Mouse (Mus musculus): Measurements from ENCODE around the gene Ulk4. TPM values are rescaled to one million over a fixed set of nuclear protein-coding genes. Genes with fewer than 3 reads are reported as not detected.
"Not testable (repeated sequence)": the region's sequence is repeated elsewhere in the genome, so short reads cannot be mapped to it uniquely, and the experiment has no call there.

The Ulk4 gene
- polyA plus RNA-seq, 1 experiment: 5.9 TPM

DNA sequence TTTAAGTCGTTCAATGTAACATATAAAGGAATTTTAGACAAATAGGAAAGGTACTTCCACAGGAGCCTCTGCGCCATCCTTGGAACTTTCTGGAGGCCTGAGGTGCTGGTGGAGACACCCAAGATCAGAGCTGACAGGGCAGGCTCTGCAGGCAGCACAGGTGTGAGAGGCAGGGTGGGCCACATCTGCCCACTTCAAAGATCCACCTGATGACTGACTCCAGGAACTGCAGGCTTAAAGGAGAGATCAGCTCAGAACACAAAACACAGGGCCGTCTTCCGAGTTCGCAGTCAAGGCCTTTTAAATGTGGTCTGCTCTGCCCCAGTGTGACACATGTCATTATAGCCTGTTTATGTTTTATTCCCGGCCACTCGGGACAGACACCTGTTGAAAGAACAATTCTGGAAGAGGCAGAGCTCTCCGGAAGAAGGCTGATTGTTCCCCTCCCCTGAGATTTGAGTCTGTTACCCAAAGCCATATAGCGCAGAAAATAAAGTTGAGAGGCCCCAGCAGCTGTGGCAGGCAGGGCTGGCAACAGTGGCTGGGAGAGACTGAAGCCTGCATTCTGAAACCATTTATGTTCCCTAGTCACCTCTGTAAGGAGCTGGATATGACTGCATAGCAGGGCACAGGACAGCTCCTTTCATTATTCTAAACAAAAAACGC, 205.4 kb downstream of the Ulk4 start:
- no peak for DNase-seq (ENCODE audit: extremely low spot score in 1 of 2, low spot score in 1 of 2)

DNA sequence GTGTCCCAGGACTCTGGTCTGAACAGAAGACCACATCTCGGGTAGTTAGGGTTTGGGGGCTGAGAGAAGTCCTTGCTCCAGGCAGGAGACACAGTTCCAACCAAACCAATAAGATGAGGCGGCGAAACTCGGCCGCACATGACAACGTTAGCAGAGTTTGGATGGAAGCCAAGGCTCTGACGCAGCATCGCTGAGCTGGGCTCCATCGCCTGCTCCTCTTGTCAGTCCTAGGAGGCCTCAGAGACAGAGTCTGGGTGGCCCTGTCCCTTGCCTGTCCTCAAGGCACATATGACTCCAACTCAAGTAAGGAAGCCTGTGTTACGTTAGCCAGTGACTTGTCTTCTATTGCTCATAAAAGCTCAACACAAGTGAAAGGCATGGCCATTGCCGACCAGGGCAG, 205.9 kb downstream of the Ulk4 start:
- DNase-seq (ENCODE audit: extremely low spot score in 1 of 2, low spot score in 1 of 2): no peak

DNA sequence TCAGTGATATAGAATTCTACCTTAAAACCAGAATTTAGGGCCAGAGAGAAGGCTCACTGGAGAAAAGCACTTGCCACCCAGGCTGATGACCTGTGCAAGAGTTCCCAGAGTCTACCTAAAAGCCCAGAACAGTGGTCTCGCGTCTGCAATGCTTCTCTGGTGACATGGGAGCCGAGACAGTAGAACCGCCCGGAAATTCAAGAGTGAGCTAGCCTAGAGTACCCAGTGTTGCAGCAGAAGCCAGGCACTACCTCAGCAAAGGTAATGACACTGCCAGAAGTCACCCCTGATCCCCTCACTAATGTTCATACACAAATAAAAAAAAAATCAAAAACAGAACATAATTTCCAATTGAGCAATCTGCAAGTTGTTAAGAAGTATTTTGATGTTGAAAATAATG, 208.9 kb downstream of the Ulk4 start:
- no peak for DNase-seq (ENCODE audit: extremely low spot score in 1 of 2, low spot score in 1 of 2)

DNA sequence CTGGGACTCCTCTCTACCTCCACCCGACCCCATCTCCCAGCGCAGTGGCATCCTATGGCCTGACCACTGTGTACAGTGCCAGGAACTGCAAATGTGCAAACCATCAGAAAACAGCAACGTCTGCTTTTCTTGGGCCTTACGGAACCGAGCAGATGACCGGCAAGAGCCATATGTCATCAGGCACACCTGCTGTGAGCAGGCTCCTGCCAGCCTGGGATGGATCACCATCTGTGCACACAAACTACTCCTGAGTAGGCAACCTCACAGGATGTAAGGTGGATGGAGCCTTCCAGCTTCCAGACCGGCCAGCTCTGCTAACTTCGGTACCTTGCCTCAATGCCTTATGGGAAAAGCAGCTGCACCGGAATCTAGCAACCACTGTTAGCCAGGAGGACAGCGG, 210.0 kb downstream of the Ulk4 start:
- DNase-seq (ENCODE audit: extremely low spot score in 1 of 2, low spot score in 1 of 2): no peak

DNA sequence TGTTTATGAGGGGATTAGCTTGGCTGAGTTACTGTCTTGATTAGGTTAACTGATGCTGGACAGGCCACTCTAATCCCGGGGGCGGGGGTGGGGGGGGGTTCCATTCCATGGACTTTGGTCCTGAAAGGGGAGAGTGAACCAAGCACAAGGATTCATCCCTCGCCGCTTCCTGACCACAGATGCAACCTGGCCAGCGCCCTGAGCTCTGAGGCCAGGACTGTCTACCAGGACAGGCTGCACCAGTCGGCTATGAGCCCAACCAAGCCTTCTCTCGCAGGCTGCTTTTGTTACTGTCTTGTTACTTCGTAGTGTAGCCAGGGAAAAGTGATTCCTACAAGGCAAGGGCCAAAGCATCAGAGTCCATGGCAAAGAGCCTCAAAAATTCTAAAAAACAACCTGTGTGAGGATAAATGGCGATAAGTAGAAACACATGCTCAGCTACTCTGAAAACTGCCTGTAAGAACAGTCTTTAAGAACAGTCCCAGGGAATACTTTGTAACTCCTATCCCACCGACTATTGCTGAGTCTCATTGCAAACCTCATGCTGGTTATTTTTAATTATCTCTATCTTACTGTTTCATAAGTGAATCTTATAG, 211.5 kb downstream of the Ulk4 start:
- DNase-seq (ENCODE audit: extremely low spot score in 1 of 2, low spot score in 1 of 2): no peak

DNA sequence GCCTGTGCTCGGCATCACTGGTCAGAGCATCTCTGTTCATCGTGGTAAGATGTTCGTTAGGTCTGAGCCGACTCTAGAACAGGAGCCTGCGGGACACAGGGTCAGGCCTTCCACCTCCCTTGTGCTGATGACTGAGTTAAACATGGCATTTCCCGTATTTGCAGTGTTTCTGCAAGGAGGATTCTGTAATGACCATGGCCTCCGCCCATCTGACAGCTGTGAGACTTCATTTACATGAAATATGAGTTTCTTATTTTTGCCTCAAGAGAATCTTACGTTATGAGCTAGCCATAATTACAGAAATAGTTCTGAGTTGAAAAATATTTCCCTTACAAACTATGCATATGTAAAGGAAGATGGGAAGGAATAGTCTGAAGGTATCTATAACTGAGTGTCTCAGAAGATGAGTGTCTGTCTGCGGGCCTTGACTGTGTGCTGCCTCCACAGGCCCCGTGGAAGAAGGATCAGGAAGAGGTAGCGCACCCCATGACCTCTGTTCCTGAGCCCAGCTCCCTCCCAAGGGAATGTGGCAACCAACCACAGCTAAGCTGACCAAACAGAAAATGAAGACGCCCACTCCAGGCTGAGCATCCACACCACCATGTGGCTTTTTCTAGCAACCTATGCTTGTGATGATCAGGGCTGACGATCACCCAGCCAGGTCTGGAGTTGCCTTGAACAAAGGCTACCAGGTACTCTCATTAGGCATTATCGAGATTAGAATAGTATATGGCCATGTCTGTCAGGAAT, 212.2 kb downstream of the Ulk4 start:
- no peak for DNase-seq (ENCODE audit: extremely low spot score in 1 of 2, low spot score in 1 of 2)

DNA sequence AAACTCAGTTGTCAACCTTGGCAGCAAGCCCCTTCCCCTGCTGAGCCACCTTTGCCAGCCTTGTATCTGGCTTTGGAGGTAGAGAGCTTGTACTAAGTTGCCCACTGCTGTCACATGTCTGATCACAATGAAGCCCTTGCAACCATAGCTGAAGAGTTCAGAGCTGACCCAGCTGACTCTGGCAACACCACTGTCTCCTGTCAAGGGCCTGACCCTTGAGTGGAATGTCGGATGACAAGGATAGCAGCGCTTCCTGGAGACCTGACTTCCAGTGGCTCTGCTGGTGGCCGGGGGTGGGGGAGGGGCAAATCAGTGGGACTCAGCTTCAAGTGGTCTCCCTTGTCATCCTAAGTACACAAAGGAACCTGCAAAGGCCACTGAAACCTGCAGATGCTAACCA, 214.3 kb downstream of the Ulk4 start:
- no peak for DNase-seq (ENCODE audit: extremely low spot score in 1 of 2, low spot score in 1 of 2)

DNA sequence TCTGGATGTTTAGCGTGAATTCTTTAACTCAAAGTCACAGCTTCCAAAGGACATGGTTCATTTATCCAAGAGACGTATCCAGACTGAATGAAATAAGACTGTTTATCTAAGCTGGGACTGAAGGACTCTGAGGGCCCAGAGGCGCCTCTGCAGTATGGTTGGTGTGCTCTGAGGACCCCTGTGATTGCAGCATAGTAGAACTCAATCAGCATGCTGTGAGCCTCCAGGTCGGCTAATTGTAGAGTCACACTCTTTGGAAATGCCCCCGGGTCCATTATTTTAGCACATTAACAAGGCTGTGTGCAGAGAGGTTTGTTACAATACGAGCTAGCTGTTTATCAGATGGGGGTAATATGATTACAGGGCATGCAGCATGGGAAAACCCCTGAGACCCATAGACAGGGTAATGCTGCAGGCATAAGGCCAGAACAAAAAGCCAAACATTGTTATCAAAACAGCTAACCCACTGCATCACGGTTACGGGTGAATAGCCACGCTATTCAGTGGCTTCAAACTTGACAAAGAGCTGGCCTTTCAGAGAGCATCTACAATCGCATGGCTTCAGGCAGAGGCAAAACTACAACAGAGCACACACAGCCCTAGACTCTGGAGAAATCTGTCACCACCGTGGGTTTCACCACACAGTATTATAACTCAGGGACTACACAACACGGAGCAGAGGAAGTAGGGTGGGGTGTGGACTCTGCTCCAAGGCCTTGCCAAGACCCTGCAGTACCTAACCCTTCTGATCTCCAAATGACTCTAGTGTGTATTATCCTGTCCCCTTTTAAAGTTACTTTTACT, 215.0 kb downstream of the Ulk4 start:
- no peak for DNase-seq (ENCODE audit: extremely low spot score in 1 of 2, low spot score in 1 of 2)

DNA sequence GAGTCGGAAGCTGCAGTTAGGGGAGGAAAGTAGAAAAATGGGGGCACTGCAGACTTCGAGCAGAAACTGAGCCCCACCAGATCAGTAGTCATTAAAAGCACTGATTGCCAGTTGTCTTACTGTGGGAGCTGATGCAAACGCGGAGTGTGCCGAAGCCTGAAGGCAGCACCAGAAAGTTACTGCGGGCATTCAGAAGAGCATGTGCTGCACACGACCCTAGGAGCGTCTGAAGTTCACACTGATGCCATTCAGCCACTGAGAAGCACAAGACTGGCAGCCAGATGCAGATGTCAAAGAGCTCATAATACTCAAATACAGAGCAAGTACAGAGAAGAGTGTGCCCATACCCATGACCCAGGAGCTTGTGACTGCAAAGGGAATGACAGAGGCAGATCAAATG, 216.7 kb downstream of the Ulk4 start:
- DNase-seq (ENCODE audit: extremely low spot score in 1 of 2, low spot score in 1 of 2): no peak

DNA sequence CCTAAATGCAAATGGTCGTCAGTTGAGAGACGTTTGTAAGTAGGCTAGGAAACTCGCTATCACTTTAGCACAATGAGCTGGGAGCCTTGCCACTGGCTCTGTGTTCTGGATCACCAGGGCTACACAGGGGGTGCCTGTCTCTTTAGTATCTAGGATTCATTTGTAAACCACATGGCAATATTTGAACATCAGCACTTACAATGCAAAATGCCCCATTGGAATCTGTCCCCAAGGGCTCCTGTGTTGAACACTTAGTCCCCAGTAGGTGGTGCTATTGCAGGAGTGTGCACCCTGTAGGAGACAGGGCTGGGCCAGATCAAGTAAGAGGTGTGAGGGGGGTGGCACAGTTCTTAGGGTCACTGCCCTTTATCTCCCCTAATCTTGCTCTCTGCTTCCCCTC, 217.7 kb downstream of the Ulk4 start:
- DNase-seq (ENCODE audit: extremely low spot score in 1 of 2, low spot score in 1 of 2): no peak

DNA sequence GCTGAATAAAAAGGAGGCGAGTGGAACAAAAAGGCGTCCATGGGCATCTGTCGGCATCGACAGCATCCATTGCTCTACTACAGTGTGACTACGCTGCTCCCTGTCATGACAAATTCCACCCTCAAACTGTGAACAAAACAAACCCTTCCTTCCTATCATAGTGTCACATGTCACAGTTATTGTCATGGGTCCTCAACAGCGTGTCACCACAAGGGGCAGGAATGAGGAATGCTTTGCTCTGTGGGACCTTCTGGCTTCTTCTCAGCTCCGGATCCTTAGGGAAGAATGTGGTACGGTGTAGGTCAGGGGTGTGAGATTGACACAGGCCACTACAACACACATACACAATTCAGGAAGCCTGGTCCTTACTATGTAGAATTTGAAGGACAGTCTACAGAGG, 218.5 kb downstream of the Ulk4 start:
- DNase-seq (ENCODE audit: extremely low spot score in 1 of 2, low spot score in 1 of 2): no peak

DNA sequence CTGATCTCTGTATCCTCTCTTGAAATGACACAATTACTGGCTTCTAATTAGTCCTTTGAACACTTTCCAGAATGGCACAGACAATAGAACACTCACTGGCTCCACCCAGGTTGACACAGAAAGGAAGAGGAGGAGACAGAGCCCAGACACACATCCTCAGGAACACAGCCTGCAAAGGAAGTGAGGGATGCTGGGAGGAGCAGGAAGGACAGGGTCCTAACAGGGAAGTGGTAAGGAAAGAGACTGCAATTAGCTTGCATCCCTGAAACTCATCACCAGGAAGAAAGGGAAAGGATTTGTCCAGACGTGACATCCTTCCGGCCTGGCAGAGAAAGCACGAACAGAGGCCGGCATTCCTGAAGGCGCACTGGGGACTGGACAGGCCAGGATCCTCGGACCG, 218.9 kb downstream of the Ulk4 start:
- DNase-seq (ENCODE audit: extremely low spot score in 1 of 2, low spot score in 1 of 2): no peak

DNA sequence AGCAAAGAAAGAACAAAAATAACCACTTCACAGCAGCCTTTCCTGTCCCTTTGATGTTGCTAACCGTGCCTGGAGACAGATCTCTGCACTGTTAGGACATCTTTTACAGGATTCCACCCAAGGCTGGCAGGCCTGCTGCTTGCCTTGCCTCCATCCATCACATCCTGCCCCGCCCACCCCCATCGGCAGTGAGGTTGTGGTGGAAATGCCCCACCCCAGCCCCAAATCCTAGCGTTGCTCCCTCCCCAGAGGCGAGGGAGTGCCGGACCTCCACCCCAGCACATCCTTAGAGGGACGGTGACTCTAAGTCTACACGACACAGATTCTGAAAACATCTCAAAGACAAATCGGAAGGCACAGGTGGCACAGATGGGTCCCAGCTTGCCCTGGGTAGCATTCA, 219.6 kb downstream of the Ulk4 start:
- no peak for DNase-seq (ENCODE audit: extremely low spot score in 1 of 2, low spot score in 1 of 2)

DNA sequence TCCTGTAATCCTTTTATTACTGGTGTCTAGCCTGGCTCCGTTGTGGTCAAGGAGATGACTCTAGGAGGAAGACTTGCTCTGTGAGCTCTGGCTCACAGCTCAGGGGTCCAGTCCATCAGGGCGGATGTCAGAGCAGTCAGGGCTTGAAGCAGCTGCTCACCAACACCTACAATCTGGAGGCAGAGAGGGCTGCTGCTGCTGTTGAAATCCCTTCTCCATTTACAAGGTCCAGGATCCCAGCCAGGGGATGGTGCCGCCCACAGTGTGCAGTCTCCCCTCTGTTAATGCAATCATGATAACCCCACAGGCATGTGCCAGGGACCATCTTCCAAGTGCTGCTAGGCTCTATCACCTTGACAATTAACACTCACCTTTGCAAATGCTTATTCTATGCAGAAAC, 220.5 kb downstream of the Ulk4 start:
- no peak for DNase-seq (ENCODE audit: extremely low spot score in 1 of 2, low spot score in 1 of 2)

DNA sequence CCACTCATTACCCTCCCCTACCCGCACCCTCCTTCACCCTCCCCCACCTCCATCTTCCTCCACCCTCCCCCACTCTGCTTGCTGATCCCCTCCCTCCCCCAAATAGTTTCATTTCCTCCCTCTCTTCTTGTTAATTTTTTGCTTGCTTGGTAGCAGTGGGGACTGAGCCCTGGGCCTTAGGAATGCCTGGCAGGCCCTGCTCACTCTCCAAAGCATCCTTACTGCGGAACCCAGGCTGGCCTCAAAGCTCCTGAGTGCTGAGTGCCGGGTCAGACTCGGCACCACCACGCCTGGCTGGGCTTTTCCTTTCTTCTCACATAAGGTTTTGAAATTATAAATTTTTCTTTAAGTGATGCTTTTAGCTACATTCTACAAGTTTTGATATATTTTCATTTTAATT, 221.0 kb downstream of the Ulk4 start:
- DNase-seq (ENCODE audit: extremely low spot score in 1 of 2, low spot score in 1 of 2): no peak

DNA sequence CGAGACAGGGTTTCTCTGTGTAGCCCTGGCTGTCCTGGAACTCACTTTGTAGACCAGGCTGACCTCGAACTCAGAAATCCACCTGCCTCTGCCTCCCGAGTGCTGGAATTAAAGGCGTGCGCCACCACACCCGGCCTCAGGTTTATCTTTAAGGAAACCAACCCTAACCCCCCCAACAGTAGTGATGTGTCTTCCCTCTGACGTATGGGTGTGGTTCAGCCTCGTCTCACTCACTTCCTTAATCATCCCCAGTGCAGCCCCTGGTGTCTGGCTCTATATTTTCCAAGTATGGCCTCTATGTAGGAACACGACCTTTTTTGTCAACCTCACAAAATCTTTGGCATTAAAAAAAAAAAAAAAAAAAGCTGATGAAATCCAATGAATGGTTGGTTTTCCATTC, 231.3 kb downstream of the Ulk4 start:
- not testable (repeated sequence) for DNase-seq (ENCODE audit: extremely low spot score in 1 of 2, low spot score in 1 of 2)

DNA sequence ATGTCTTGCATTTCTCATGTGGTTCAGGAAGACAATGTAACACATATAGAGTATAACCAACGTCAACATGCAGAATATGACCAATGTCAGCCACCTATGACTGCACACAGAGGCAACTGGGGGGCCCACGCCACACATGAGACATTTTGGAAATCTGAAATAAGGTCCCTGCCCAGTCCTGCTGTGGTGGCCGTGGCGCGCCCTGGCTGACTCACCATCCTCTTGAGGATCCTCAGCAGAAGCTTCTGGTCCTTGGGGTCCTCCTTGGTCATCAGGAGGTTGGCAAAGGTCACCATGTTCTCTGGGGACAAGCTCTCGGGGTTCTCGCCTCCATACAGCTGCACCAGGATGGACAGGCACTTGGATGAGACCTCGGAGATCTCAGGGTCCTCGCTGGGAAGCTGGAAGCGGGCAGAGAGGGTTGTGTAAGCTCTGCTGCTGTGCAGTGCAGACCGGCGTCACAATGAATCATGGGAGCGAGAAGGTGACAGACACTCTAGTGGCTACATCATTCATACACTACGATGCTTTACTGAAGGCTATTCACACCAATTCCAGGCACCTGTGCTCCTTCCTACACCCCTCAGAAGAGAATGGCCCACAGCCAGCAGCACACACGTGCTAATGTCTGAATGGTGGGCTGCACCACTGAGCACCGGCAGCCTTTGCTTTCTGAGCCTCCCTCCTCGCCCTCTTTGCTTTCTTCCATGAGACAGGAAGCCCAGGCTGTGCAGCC, 232.4 kb downstream of the Ulk4 start:
- DNase-seq (ENCODE audit: extremely low spot score in 1 of 2, low spot score in 1 of 2): no peak

DNA sequence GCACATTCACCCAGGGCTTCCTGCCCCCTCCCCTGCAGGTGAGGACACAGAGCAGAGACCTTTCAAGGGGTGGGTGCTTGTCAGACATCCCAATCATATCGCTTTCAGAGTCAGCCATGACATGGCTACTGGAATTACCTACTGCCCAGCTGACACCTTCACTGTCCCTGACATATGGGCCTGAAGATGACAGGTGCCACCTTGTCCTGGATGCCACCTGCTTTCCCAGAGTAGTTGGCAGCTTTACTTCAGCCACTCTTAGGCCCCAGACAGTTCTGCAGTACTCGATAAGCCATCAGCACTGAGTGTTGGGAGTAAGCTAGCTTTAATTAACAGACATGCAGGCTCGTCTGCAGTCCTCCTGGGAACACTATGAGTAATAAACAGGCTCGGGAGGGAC, 234.0 kb downstream of the Ulk4 start:
- no peak for DNase-seq (ENCODE audit: extremely low spot score in 1 of 2, low spot score in 1 of 2)

DNA sequence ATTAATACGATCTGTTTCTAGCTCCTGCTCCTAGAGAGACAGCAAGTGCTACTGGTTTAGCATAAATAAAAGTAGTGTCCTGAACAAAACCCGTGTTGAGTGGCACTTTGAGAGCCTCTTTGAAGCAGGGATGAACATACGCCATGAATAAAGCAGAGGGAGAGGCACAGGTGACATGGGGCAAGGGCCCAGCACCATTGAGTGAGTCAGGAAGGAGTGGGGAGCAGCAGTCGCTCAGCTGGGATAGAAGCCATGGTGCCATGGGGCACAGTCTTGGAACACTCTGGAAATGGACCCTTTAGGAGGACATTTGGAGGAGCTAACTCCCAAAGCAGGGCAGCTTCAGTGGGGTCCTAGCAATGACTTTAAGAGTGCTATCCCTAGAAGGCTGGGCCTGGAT, 238.6 kb downstream of the Ulk4 start:
- DNase-seq (ENCODE audit: extremely low spot score in 1 of 2, low spot score in 1 of 2): no peak

DNA sequence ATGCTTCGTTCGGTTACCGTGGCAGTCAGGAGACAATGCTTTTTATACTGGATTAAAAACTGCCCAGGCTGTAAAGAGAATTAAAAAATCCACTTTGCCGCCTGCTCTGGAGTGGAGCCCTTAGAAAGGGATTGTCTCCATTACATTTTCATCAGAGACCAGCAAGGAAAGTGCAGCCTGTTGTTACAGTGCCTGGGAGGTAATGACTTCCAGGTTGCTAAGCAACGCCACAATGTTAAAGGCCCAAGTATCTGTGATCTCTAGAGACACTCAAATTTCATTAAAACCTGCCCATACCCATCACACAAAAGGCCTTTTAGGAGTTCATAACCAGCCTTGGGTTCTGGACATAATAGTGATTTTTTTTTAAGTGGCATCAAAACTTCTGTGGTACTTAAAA, 239.0 kb downstream of the Ulk4 start:
- DNase-seq (ENCODE audit: extremely low spot score in 1 of 2, low spot score in 1 of 2): no peak

DNA sequence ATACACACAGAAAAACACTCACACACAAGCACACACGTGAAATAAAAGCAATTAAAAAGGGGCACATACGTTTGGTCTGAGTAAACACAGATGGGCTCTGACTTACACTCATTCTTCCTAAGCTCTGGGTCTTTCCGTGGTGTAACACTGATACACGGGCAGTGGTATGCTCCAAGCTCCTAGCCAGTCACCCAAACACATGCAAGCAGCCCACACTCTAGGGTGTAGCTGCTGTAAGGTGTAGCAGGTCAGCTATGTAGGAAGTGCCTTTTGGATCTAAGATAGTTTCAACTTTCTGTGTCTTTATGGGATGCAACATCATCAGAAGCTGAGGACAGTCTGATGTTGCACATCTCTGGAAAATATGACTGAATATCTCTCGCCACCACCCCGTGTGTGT, 241.7 kb downstream of the Ulk4 start:
- no peak for DNase-seq (ENCODE audit: extremely low spot score in 1 of 2, low spot score in 1 of 2)

Measured in frontal cortex, adult 2 months (tissue).